Mouse (Mus musculus) MEL (cell line): ENCODE data around the gene Adamts4.

Experiments
- CHD1 ChIP-seq: IDR thresholded peaks from 2 replicates; pipeline ENCODE4 v1.6.1; 2012; ENCODE audit warnings: low read depth, mild to moderate bottlenecking, inconsistent platforms, low read length, improper control_type of control experiment
- CHD2 ChIP-seq: IDR thresholded peaks from 2 replicates; pipeline ENCODE4 v1.6.1; 2011; ENCODE audit warnings: low read length, improper control_type of control experiment
- CTCF ChIP-seq, 3 experiments: IDR thresholded peaks in 2 of 3; conservative IDR thresholded peaks in 1 of 3; 2 replicates each; pipeline ENCODE4 v1.5.1; 2011 to 2012; ENCODE audit warnings: low read length in 3 of 3, low read depth in 2 of 3, mild to moderate bottlenecking in 2 of 3, improper control_type of control experiment in 1 of 3, inconsistent platforms in 1 of 3, mixed read lengths in 1 of 3, moderate library complexity in 1 of 3; ENCODE audit not compliant: control insufficient read depth in 1 of 3, insufficient read depth in 1 of 3, poor library complexity in 1 of 3, severe bottlenecking in 1 of 3
- EP300 ChIP-seq, 2 experiments: IDR thresholded peaks; 2 replicates each; pipeline ENCODE4 v1.6.1; 2011; ENCODE audit warnings: improper control_type of control experiment in 2 of 2, low read length in 2 of 2, low read depth in 1 of 2, mild to moderate bottlenecking in 1 of 2
- ETS1 ChIP-seq: IDR thresholded peaks from 2 replicates; pipeline ENCODE4 v1.6.1; 2012; ENCODE audit warnings: low read depth, mild to moderate bottlenecking, inconsistent platforms, low read length, improper control_type of control experiment, moderate library complexity
- GATA1 ChIP-seq: IDR thresholded peaks from 2 replicates; pipeline ENCODE4 v1.6.1; 2011; ENCODE audit warnings: low read depth, low read length, improper control_type of control experiment
- POLR2A ChIP-seq, 2 experiments: IDR thresholded peaks; 2 replicates each; pipeline ENCODE4 v1.6.1; 2011 to 2012; ENCODE audit warnings: low read length in 2 of 2, mild to moderate bottlenecking in 2 of 2, control low read depth in 1 of 2, improper control_type of control experiment in 1 of 2, low read depth in 1 of 2, moderate library complexity in 1 of 2; ENCODE audit not compliant: control insufficient read depth in 1 of 2, insufficient read depth in 1 of 2, poor library complexity in 1 of 2
- RAD21 ChIP-seq: IDR thresholded peaks from 2 replicates; pipeline ENCODE4 v1.6.1; 2011; ENCODE audit warnings: mild to moderate bottlenecking, low read depth, low read length, improper control_type of control experiment
- ZC3H11A ChIP-seq: IDR thresholded peaks from 2 replicates; pipeline ENCODE4 v1.6.1; 2012; ENCODE audit warnings: low read depth, mild to moderate bottlenecking, inconsistent platforms, low read length, improper control_type of control experiment

GRCm38 (mm10) chr1:171298226-171298625 lies 48.0 kb downstream of the Adamts4 start:
- TF ChIP-seq POLR2A (IDR thresholded peaks at IDR 0.05; ENCODE audit: control insufficient read depth in 1 of 2, insufficient read depth in 1 of 2, low read depth in 1 of 2, low read length in 2 of 2, poor library complexity in 1 of 2) (no peak), CTCF (IDR thresholded peaks at IDR 0.05 in 2 of 3, conservative IDR thresholded peaks at IDR 0.05 in 1 of 3; ENCODE audit: control insufficient read depth in 1 of 3, insufficient read depth in 1 of 3, low read depth in 2 of 3, low read length in 3 of 3, poor library complexity in 1 of 3, severe bottlenecking in 1 of 3) (no peak), EP300 (IDR thresholded peaks at IDR 0.05; ENCODE audit: low read depth in 1 of 2, low read length in 2 of 2) (no peak), ZC3H11A (no peak), RAD21 (no peak), CHD2 (no peak), ETS1 (no peak), CHD1 (no peak), GATA1 (no peak)
